8 mouse cellular contexts compared by ENCODE assay signal in genomic region chr7:47133331-47133730, GRCm38 (mm10). TPM values are rescaled to one million over a fixed set of nuclear protein-coding genes. Genes with fewer than 3 reads are reported as not detected.
DNase-seq lines count a peak whose midpoint lies in the region; ATAC-seq and TF ChIP-seq lines count a peak whose summit lies in the region.

Ptpn5 (minus strand) TSS chr7:47133684.

- H3K9ac ChIP-seq in heart, adult 2 months (ENCODE audit: low read depth, low read length): no peak within 1 kb of the TSS
- H3K9ac ChIP-seq in ES-Bruce4 (ENCODE audit: low read depth, poor library complexity, severe bottlenecking): peak within 1 kb of the TSS; percentile 36; the same call in 1 of the 2 replicates
- H3K9ac ChIP-seq in hindbrain, embryonic 12.5 days: peak within 1 kb of the TSS; percentile 78
- no peak within 1 kb of the TSS for H3K9ac ChIP-seq in liver, embryonic 14.5 days (replicated peaks)

- no peak for TF ChIP-seq CTCF in heart, adult 2 months (IDR thresholded peaks at IDR 0.05)
- TF ChIP-seq CTCF in ES-Bruce4 (IDR thresholded peaks at IDR 0.05; ENCODE audit: low read depth, low read length): no peak
- no peak for TF ChIP-seq CTCF in liver, embryonic 14.5 days (IDR thresholded peaks at IDR 0.05; ENCODE audit: low read depth)

- no peak for TF ChIP-seq EP300 in heart, adult 2 months (IDR thresholded peaks at IDR 0.05; ENCODE audit: insufficient read depth, low read depth, low read length)
- no peak for TF ChIP-seq EP300 in ES-Bruce4 (IDR thresholded peaks at IDR 0.05; ENCODE audit: insufficient read depth, low read depth, low read length)
- no peak for TF ChIP-seq EP300 in liver, embryonic 14.5 days (IDR thresholded peaks at IDR 0.05; ENCODE audit: low read depth)

- no peak; the same call in 1 of the 2 replicates for ATAC-seq in hindbrain, embryonic 12.5 days (ENCODE audit: low FRiP score)
- ATAC-seq in liver, embryonic 14.5 days (ENCODE audit: insufficient read depth): no peak
- ATAC-seq in cerebellum, adult (ENCODE audit: insufficient number of reproducible peaks, low FRiP score, low TSS enrichment): no peak
- ATAC-seq in erythroblast, adult 5-6 weeks (replicated peaks; ENCODE audit: low FRiP score, poor library complexity, severe bottlenecking): no peak

- peak within 1 kb of the TSS; percentile 18; the same call in 1 of the 2 replicates for H3K4me3 ChIP-seq in heart, adult 2 months
- H3K4me3 ChIP-seq in ES-Bruce4 (ENCODE audit: low read depth, low read length): peak within 1 kb of the TSS; percentile 52
- H3K4me3 ChIP-seq in hindbrain, embryonic 12.5 days: peak within 1 kb of the TSS; percentile 72
- peak within 1 kb of the TSS; percentile 33 to 39; a peak in 3 of 4 replicates for H3K4me3 ChIP-seq in liver, embryonic 14.5 days (ENCODE audit: insufficient read depth in 1 of 2, low read depth in 2 of 2, low read length in 2 of 2)

- no peaks in the 10 kb centered on the region for H3K9me3 ChIP-seq in ES-Bruce4 (replicated peaks; ENCODE audit: control insufficient read depth, insufficient read depth, low read length, poor library complexity, severe bottlenecking)
- H3K9me3 ChIP-seq in hindbrain, embryonic 12.5 days (replicated peaks): no peaks in the 10 kb centered on the region
- no peaks in the 10 kb centered on the region for H3K9me3 ChIP-seq in liver, embryonic 14.5 days (ENCODE audit: control insufficient read depth, low read length)

- intact Hi-C loops in heart, adult 2 months (cut with DNase I): no loop called here

- H3K27ac ChIP-seq in heart, adult 2 months: no peak within 1 kb of the TSS
- no peak within 1 kb of the TSS for H3K27ac ChIP-seq in ES-Bruce4 (ENCODE audit: insufficient read depth, low read length)
- H3K27ac ChIP-seq in hindbrain, embryonic 12.5 days: peak within 1 kb of the TSS; percentile 90
- H3K27ac ChIP-seq in liver, embryonic 14.5 days: no peak within 1 kb of the TSS

- H3K4me2 ChIP-seq in hindbrain, embryonic 12.5 days (replicated peaks): peak within 1 kb of the TSS; percentile 80
- peak within 1 kb of the TSS; percentile 53 for H3K4me2 ChIP-seq in liver, embryonic 14.5 days (ENCODE audit: low read depth)

- H3K27me3 ChIP-seq in heart, adult 2 months (ENCODE audit: control insufficient read depth, insufficient read depth, low read length): peaks cover 10% of the 10 kb centered on the region
- peaks cover 12% of the 10 kb centered on the region for H3K27me3 ChIP-seq in ES-Bruce4 (ENCODE audit: control insufficient read depth, insufficient read depth, low read length, poor library complexity, severe bottlenecking)
- peaks cover 51% of the 10 kb centered on the region for H3K27me3 ChIP-seq in hindbrain, embryonic 12.5 days
- H3K27me3 ChIP-seq in liver, embryonic 14.5 days (ENCODE audit: control insufficient read depth, insufficient read depth, low read length): peaks cover 39% of the 10 kb centered on the region

- 14% methylated on average over 13 of the region's 13 CpGs for WGBS in heart, adult 2 months
- WGBS in hindbrain, embryonic 12.5 days: 5% methylated on average over 13 of the region's 13 CpGs
- 12% methylated on average over 13 of the region's 13 CpGs for WGBS in liver, embryonic 14.5 days (ENCODE audit: insufficient replicate concordance)

- H3K79me2 ChIP-seq in heart, adult 2 months (replicated peaks; ENCODE audit: control insufficient read depth, insufficient read depth, low read length): no peaks in the 10 kb centered on the region

- TF ChIP-seq POLR2A in heart, adult 2 months (IDR thresholded peaks at IDR 0.05; ENCODE audit: insufficient read depth, low read depth, low read length): no peak
- TF ChIP-seq POLR2A in ES-Bruce4 (IDR thresholded peaks at IDR 0.05; ENCODE audit: insufficient read depth, low read length): no peak

- H3K4me1 ChIP-seq in heart, adult 2 months (ENCODE audit: control insufficient read depth, insufficient read depth, low read length): no peaks in the 10 kb centered on the region
- no peaks in the 10 kb centered on the region for H3K4me1 ChIP-seq in ES-Bruce4 (ENCODE audit: control insufficient read depth, insufficient read depth, low read length)
- peaks cover 13% of the 10 kb centered on the region for H3K4me1 ChIP-seq in hindbrain, embryonic 12.5 days
- no peaks in the 10 kb centered on the region for H3K4me1 ChIP-seq in liver, embryonic 14.5 days (replicated peaks; ENCODE audit: control insufficient read depth in 2 of 2, insufficient read depth in 2 of 2, low read length in 1 of 2)

- no peak for DNase-seq in heart, adult 2 months
- no peak for DNase-seq in heart, postnatal 4 days
- no peak for DNase-seq in liver, embryonic 14.5 days (ENCODE audit: low read depth in 3 of 3, low spot score in 3 of 3)
- DNase-seq in adipocyte (ENCODE audit: low spot score): no peak

- no peaks in the 10 kb centered on the region for H3K36me3 ChIP-seq in heart, adult 2 months (ENCODE audit: control insufficient read depth, insufficient read depth, low read length)
- H3K36me3 ChIP-seq in ES-Bruce4 (ENCODE audit: control insufficient read depth, insufficient read depth, low read length, poor library complexity, severe bottlenecking): no peaks in the 10 kb centered on the region
- no peaks in the 10 kb centered on the region for H3K36me3 ChIP-seq in hindbrain, embryonic 12.5 days
- no peaks in the 10 kb centered on the region for H3K36me3 ChIP-seq in liver, embryonic 14.5 days (replicated peaks; ENCODE audit: control insufficient read depth, insufficient read depth, low read depth)

RNA-seq across cellular contexts. Expression of gene Ptpn5, which starts in this region (rescaled TPM):
- total RNA-seq in heart, adult 2 months (2021): not detected
- polyA plus RNA-seq in heart, adult 2 months (2012; rRNA removed): not detected in 2 replicates
- total RNA-seq in heart, postnatal 4 days (2021): not detected
- polyA plus RNA-seq in ES-Bruce4 (2011; ENCODE audit: insufficient read depth, insufficient read length, low read depth, missing spikeins): not detected in 2 replicates
- 63.1 and 68.9 TPM in 2 replicates for polyA plus RNA-seq in hindbrain, embryonic 12.5 days (2016; fragmentation: Nextera tagmentation; extraction: Ambion mirVana)
- polyA plus RNA-seq in liver, embryonic 14.5 days (2012; rRNA removed): 0.16 TPM in 1 of 2 replicates, not detected in the other
- polyA plus RNA-seq in liver, embryonic 14.5 days (2014; fragmentation: Nextera tagmentation; extraction: Ambion mirVana): not detected in 2 replicates
- not detected in 2 replicates for total RNA-seq in erythroblast, adult 5-6 weeks (2015; ENCODE audit: low replicate concordance)
- not detected in 2 replicates for total RNA-seq in erythroblast, adult 5-6 weeks (2017; ENCODE audit: low replicate concordance)

Comparison
In these comparisons a context has a peak if more than half of its experiments do, and no peak if none do; other contexts are left out.
1. RNA of gene Ptpn5 (polyA plus RNA-seq): 63.1 to 68.9 TPM in hindbrain, embryonic 12.5 days; not detected in heart, adult 2 months, 0.16 TPM in liver, embryonic 14.5 days and not detected in ES-Bruce4; every median in the first group is over 10 times any median in the second.
2. H3K4me3 ChIP-seq: peak in every context shown above with its lines; median percentile 72 in hindbrain, embryonic 12.5 days; 52 in ES-Bruce4; 36 in liver, embryonic 14.5 days; 18 in heart, adult 2 months.
3. H3K9ac ChIP-seq: peak in ES-Bruce4 (single experiment) and hindbrain, embryonic 12.5 days (single experiment); none in heart, adult 2 months (single experiment) and liver, embryonic 14.5 days (single experiment).